Mouse (Mus musculus) MEL (cell line): Measurements from ENCODE around the gene Gm28048. TPM values are rescaled to one million over a fixed set of nuclear protein-coding genes. Genes with fewer than 3 reads are reported as not detected.

Source experiments
- DNase-seq: peaks from one replicate; pipeline ENCODE4 v3.0.0; 2011; ENCODE audit warnings: low read depth, low spot score
- H3K27ac ChIP-seq: 2 replicates; pipeline ENCODE4 v1.5.1; 2012; ENCODE audit warnings: low read depth, mild to moderate bottlenecking, control low read depth, low read length, moderate library complexity; ENCODE audit not compliant: control insufficient read depth
- H3K27me3 ChIP-seq, 2 experiments: fragments of 150-350 bp in 1 of 2; sonication (generic) in 1 of 2; 2 replicates each; pipeline ENCODE4 v1.6.1; 2012; ENCODE audit warnings: low read length in 2 of 2, mild to moderate bottlenecking in 2 of 2, improper control_type of control experiment in 1 of 2, moderate library complexity in 1 of 2; ENCODE audit not compliant: insufficient read depth in 2 of 2, control insufficient read depth in 1 of 2
- H3K36me3 ChIP-seq, 2 experiments: 2 replicates each; pipeline ENCODE4 v1.6.1; 2012 to 2014; ENCODE audit warnings: low read length in 2 of 2, improper control_type of control experiment in 1 of 2, inconsistent platforms in 1 of 2, mild to moderate bottlenecking in 1 of 2; ENCODE audit not compliant: insufficient read depth in 2 of 2, control insufficient read depth in 1 of 2
- H3K4me1 ChIP-seq, 2 experiments: fragments of 150-350 bp in 1 of 2; sonication (generic) in 1 of 2; 2 replicates each; pipeline ENCODE4 v1.6.1; 2012; ENCODE audit warnings: low read length in 2 of 2, improper control_type of control experiment in 1 of 2, mild to moderate bottlenecking in 1 of 2; ENCODE audit not compliant: insufficient read depth in 2 of 2, control insufficient read depth in 1 of 2
- H3K4me3 ChIP-seq, 2 experiments: fragments of 150-350 bp in 1 of 2; sonication (generic) in 1 of 2; 2 replicates each; pipeline ENCODE4 v1.5.1; 2012; ENCODE audit warnings: low read depth in 2 of 2, low read length in 2 of 2, mild to moderate bottlenecking in 2 of 2, moderate library complexity in 2 of 2, control low read depth in 1 of 2, improper control_type of control experiment in 1 of 2; ENCODE audit not compliant: control insufficient read depth in 1 of 2, insufficient read depth in 1 of 2
- H3K79me2 ChIP-seq: 2 replicates; pipeline ENCODE4 v1.6.1; 2012; ENCODE audit warnings: mild to moderate bottlenecking, low read length, moderate library complexity; ENCODE audit not compliant: control insufficient read depth, poor library complexity, insufficient read depth
- H3K9ac ChIP-seq: 2 replicates; pipeline ENCODE4 v1.6.1; 2012; ENCODE audit warnings: low read depth, mild to moderate bottlenecking, control low read depth, low read length, moderate library complexity; ENCODE audit not compliant: control insufficient read depth, poor library complexity, severe bottlenecking
- H3K9me3 ChIP-seq: fragments of 150-350 bp; sonication (generic); replicated peaks from 2 replicates; pipeline ENCODE4 v1.6.1; 2012; ENCODE audit warnings: mild to moderate bottlenecking, low read length, improper control_type of control experiment, moderate library complexity; ENCODE audit not compliant: insufficient read depth
- CHD1 ChIP-seq: IDR thresholded peaks from 2 replicates; pipeline ENCODE4 v1.6.1; 2012; ENCODE audit warnings: low read depth, mild to moderate bottlenecking, inconsistent platforms, low read length, improper control_type of control experiment
- CHD2 ChIP-seq: IDR thresholded peaks from 2 replicates; pipeline ENCODE4 v1.6.1; 2011; ENCODE audit warnings: low read length, improper control_type of control experiment
- GABPA ChIP-seq: IDR thresholded peaks from 2 replicates; pipeline ENCODE4 v1.6.1; 2012; ENCODE audit warnings: low read depth, mild to moderate bottlenecking, inconsistent platforms, low read length, improper control_type of control experiment, moderate library complexity
- HCFC1 ChIP-seq: IDR thresholded peaks from 2 replicates; pipeline ENCODE4 v1.6.1; 2012; ENCODE audit warnings: low read depth, mild to moderate bottlenecking, inconsistent platforms, low read length, improper control_type of control experiment, moderate library complexity
- MYB ChIP-seq: IDR thresholded peaks from 2 replicates; pipeline ENCODE4 v1.6.1; 2011; ENCODE audit warnings: mild to moderate bottlenecking, low read depth, low read length, improper control_type of control experiment
- NRF1 ChIP-seq: IDR thresholded peaks from 2 replicates; pipeline ENCODE4 v1.6.1; 2014; ENCODE audit warnings: low read depth, mild to moderate bottlenecking, inconsistent platforms, low read length, improper control_type of control experiment, moderate library complexity; ENCODE audit not compliant: poor library complexity, insufficient read depth, severe bottlenecking
- POLR2A ChIP-seq, 2 experiments: IDR thresholded peaks; 2 replicates each; pipeline ENCODE4 v1.6.1; 2011 to 2012; ENCODE audit warnings: low read length in 2 of 2, mild to moderate bottlenecking in 2 of 2, control low read depth in 1 of 2, improper control_type of control experiment in 1 of 2, low read depth in 1 of 2, moderate library complexity in 1 of 2; ENCODE audit not compliant: control insufficient read depth in 1 of 2, insufficient read depth in 1 of 2, poor library complexity in 1 of 2
- POLR2AphosphoS5 ChIP-seq: IDR thresholded peaks from 2 replicates; pipeline ENCODE4 v1.6.1; 2012; ENCODE audit warnings: low read depth, borderline replicate concordance, mild to moderate bottlenecking, inconsistent platforms, low read length, moderate library complexity, mixed read lengths
- SIN3A ChIP-seq: IDR thresholded peaks from 2 replicates; pipeline ENCODE4 v1.6.1; 2012; ENCODE audit warnings: low read length, improper control_type of control experiment, inconsistent platforms
- UBTF ChIP-seq: IDR thresholded peaks from 2 replicates; pipeline ENCODE4 v1.6.1; 2012; ENCODE audit warnings: low read depth, mild to moderate bottlenecking, inconsistent platforms, low read length, improper control_type of control experiment, moderate library complexity, borderline replicate concordance; ENCODE audit not compliant: insufficient read depth
- ZC3H11A ChIP-seq: IDR thresholded peaks from 2 replicates; pipeline ENCODE4 v1.6.1; 2012; ENCODE audit warnings: low read depth, mild to moderate bottlenecking, inconsistent platforms, low read length, improper control_type of control experiment
- ZNF384 ChIP-seq: IDR thresholded peaks from 2 replicates; pipeline ENCODE4 v1.6.1; 2012; ENCODE audit warnings: low read depth, mild to moderate bottlenecking, inconsistent platforms, low read length, improper control_type of control experiment
- polyA plus RNA-seq, 2 experiments: library from polyadenylated mRNA; stranded (reverse) in 1 of 2; unstranded in 1 of 2; fragments of >175 nt in 1 of 2; fragments of >200 nt in 1 of 2; gene quantifications; 2 replicates each; pipeline versions ENCODE4 v1.2.1 to v1.2.4; 2012; ENCODE audit warnings: low replicate concordance in 2 of 2, low read depth in 1 of 2; ENCODE audit not compliant: insufficient read length in 2 of 2, insufficient read depth in 1 of 2, missing spikeins in 1 of 2
- total RNA-seq: library from RNA; depleted of rRNA; stranded (reverse); fragments of 300-350 nt; gene quantifications from 2 replicates; pipeline ENCODE4 v1.2.3, GENCODE M21; 2012; rRNA removed

The Gm28048 gene
- total and polyA plus RNA-seq, 3 experiments = 8.6 to 15.0 TPM; not detected in 1

- no peak for DNase-seq
- H3K27ac ChIP-seq = no peak overlapping the region
- no peak for TF ChIP-seq HCFC1
- TF ChIP-seq UBTF = no peak
- TF ChIP-seq POLR2A (IDR thresholded peaks at IDR 0.05; ENCODE audit: control insufficient read depth in 1 of 2, insufficient read depth in 1 of 2, low read depth in 1 of 2, low read length in 2 of 2, poor library complexity in 1 of 2) = no peak
- no peak for TF ChIP-seq ZC3H11A
- TF ChIP-seq NRF1 = no peak
- TF ChIP-seq ZNF384 = no peak
- no peak for TF ChIP-seq SIN3A
- TF ChIP-seq MYB = no peak
- no peak for TF ChIP-seq POLR2AphosphoS5
- no peak for TF ChIP-seq GABPA
- TF ChIP-seq CHD2 = no peak
- no peak for TF ChIP-seq CHD1
- H3K9ac ChIP-seq = no peak overlapping the region
- H3K27me3 ChIP-seq = no peaks in the 10 kb centered on the region
- H3K36me3 ChIP-seq = peaks cover 0 to 5% of the 10 kb centered on the region in 2 experiments; a peak in 3 of 4 replicates
- H3K9me3 ChIP-seq = no peaks in the 10 kb centered on the region
- H3K4me1 ChIP-seq = peaks cover 0 to 11% of the 10 kb centered on the region in 2 experiments; a peak in 3 of 4 replicates
- no peak overlapping the region for H3K4me3 ChIP-seq
- peaks cover 27% of the 10 kb centered on the region for H3K79me2 ChIP-seq
These were observed 194.1 kb downstream of the Gm28048 start for GRCm38 (mm10) chr11:22787833-22788232.

Other genes with a start within 250 kb of the Gm28048 start
- 36.7 and 36.8 TPM in 2 replicates for gene B3gnt2, start 121.1 kb downstream of the Gm28048 start, total RNA-seq
- 10 to 100 TPM in 1 of 2 experiments, not detected in 1; 66.4 TPM for gene B3gnt2, start 121.1 kb downstream of the Gm28048 start, polyA plus RNA-seq
- gene Zrsr1, start 10.1 kb downstream of the Gm28048 start, total RNA-seq = 10.4 and 11.3 TPM in 2 replicates
- 10 to 100 TPM in 1 of 2 experiments, not detected in 1; 15.8 TPM for gene Zrsr1, start 10.1 kb downstream of the Gm28048 start, polyA plus RNA-seq
- gene Commd1, start 292 bp upstream of the Gm28048 start, total RNA-seq = 113 and 128 TPM in 2 replicates
- 100 to 1,000 TPM in 1 of 2 experiments, not detected in 1; 102 TPM for gene Commd1, start 292 bp upstream of the Gm28048 start, polyA plus RNA-seq
- 552 and 588 TPM in 2 replicates for gene Cct4, start 8.4 kb upstream of the Gm28048 start, total RNA-seq
- gene Cct4, start 8.4 kb upstream of the Gm28048 start, polyA plus RNA-seq = 100 to 1,000 TPM; 387 to 567 TPM
- gene Fam161a, start 25.4 kb upstream of the Gm28048 start, total RNA-seq = 0.27 and 0.65 TPM in 2 replicates
- gene Fam161a, start 25.4 kb upstream of the Gm28048 start, polyA plus RNA-seq = 1 to 10 TPM in 1 of 2 experiments, not detected in 1; 1.0 TPM